Mouse (Mus musculus): ENCODE measurements around the gene Tbc1d22b.

GRCm38 (mm10) chr17:29595891-29596770, 46.5 kb downstream of the Tbc1d22b start:
- TF ChIP-seq EP300 (IDR thresholded peaks at IDR 0.05; ENCODE audit: low read depth) (no peak), CTCF (IDR thresholded peaks at IDR 0.05; ENCODE audit: low read depth) (no peak)

Measured in heart, postnatal 0 days (tissue).